Mouse (Mus musculus): ENCODE results near the gene Gpd2.

Gpd2 gene

GRCm38 (mm10) chr2:57301539-57301938, 64.1 kb downstream of the Gpd2 start:
- DNase-seq (ENCODE audit: low spot score in 2 of 2): no peak

GRCm38 (mm10) chr2:57304212-57304611, 66.8 kb downstream of the Gpd2 start:
- DNase-seq (ENCODE audit: low spot score in 2 of 2): no peak

GRCm38 (mm10) chr2:57312268-57312797, 74.9 kb downstream of the Gpd2 start:
- DNase-seq (ENCODE audit: low spot score in 2 of 2): no peak

- DNase-seq (ENCODE audit: low spot score in 2 of 2): no peak
Measured at GRCm38 (mm10) chr2:57316055-57316454, 78.6 kb downstream of the Gpd2 start.

GRCm38 (mm10) chr2:57318336-57318735, 80.9 kb downstream of the Gpd2 start:
- no peak for DNase-seq (ENCODE audit: low spot score in 2 of 2)

- DNase-seq (ENCODE audit: low spot score in 2 of 2): no peak
Measured at GRCm38 (mm10) chr2:57326091-57326490, 88.7 kb downstream of the Gpd2 start.

- no peak for DNase-seq (ENCODE audit: low spot score in 2 of 2)
Measured at GRCm38 (mm10) chr2:57329327-57329726, 91.9 kb downstream of the Gpd2 start.

GRCm38 (mm10) chr2:57330812-57331211, 93.4 kb downstream of the Gpd2 start:
- no peak for DNase-seq (ENCODE audit: low spot score in 2 of 2)

GRCm38 (mm10) chr2:57331266-57331665, 93.8 kb downstream of the Gpd2 start:
- no peak for DNase-seq (ENCODE audit: low spot score in 2 of 2)

GRCm38 (mm10) chr2:57333481-57333880, 96.0 kb downstream of the Gpd2 start:
- no peak for DNase-seq (ENCODE audit: low spot score in 2 of 2)

GRCm38 (mm10) chr2:57335397-57335796, 98.0 kb downstream of the Gpd2 start:
- DNase-seq (ENCODE audit: low spot score in 2 of 2): no peak

- no peak for DNase-seq (ENCODE audit: low spot score in 2 of 2)
Measured at GRCm38 (mm10) chr2:57338779-57339178, 101.3 kb downstream of the Gpd2 start.

- DNase-seq (ENCODE audit: low spot score in 2 of 2): no peak
Measured at GRCm38 (mm10) chr2:57342910-57343309, 105.5 kb downstream of the Gpd2 start.

- DNase-seq (ENCODE audit: low spot score in 2 of 2): no peak
Measured at GRCm38 (mm10) chr2:57350615-57351014, 113.2 kb downstream of the Gpd2 start.

- no peak for DNase-seq (ENCODE audit: low spot score in 2 of 2)
Measured at GRCm38 (mm10) chr2:57353722-57354432, 116.4 kb downstream of the Gpd2 start.

- no peak for DNase-seq (ENCODE audit: low spot score in 2 of 2)
Measured at GRCm38 (mm10) chr2:57354848-57355247, 117.4 kb downstream of the Gpd2 start.

- DNase-seq (ENCODE audit: low spot score in 2 of 2): no peak
Measured at GRCm38 (mm10) chr2:57356222-57356822, 118.9 kb downstream of the Gpd2 start.

- DNase-seq (ENCODE audit: low spot score in 2 of 2): no peak
Measured at GRCm38 (mm10) chr2:57362503-57362902, 125.1 kb downstream of the Gpd2 start.

- DNase-seq (ENCODE audit: low spot score in 2 of 2): no peak
Measured at GRCm38 (mm10) chr2:57374647-57375046, 137.2 kb downstream of the Gpd2 start.

- DNase-seq (ENCODE audit: low spot score in 2 of 2): no peak
Measured at GRCm38 (mm10) chr2:57375138-57375837, 137.9 kb downstream of the Gpd2 start.

- no peak for DNase-seq (ENCODE audit: low spot score in 2 of 2)
Measured at GRCm38 (mm10) chr2:57378147-57378889, 140.9 kb downstream of the Gpd2 start.

GRCm38 (mm10) chr2:57384625-57385024, 147.2 kb downstream of the Gpd2 start:
- DNase-seq (ENCODE audit: low spot score in 2 of 2): no peak

Data from frontal cortex, postnatal 10 days (tissue).